Mouse (Mus musculus) limb, embryonic 15.5 days (tissue): ENCODE measurements around the gene Smim4. TPM values are rescaled to one million over a fixed set of nuclear protein-coding genes. Genes with fewer than 3 reads are reported as not detected.
A peak's percentile ranks its signal among the peaks of the same experiment; 100 is the strongest.

Experiments used
- ATAC-seq: fragments of 200-750 bp; cut with Nextera tagmentation; 2 replicates; pipeline ENCODE4 v1.8.0; 2017; ENCODE audit warnings: low read depth, moderate TSS enrichment; ENCODE audit not compliant: insufficient number of reproducible peaks, low FRiP score, low TSS enrichment
- H3K27ac ChIP-seq: fragments of 300-500 bp; sonication (generic); 2 replicates; pipeline ENCODE4 v1.5.1; 2015; ENCODE audit warnings: moderate library complexity, mild to moderate bottlenecking, inconsistent platforms
- H3K27me3 ChIP-seq: fragments of 300-500 bp; sonication (generic); 2 replicates; pipeline ENCODE4 v1.6.1; 2015; ENCODE audit warnings: inconsistent platforms
- H3K36me3 ChIP-seq: fragments of 300-500 bp; sonication (generic); 2 replicates; pipeline ENCODE4 v1.6.1; 2015; ENCODE audit warnings: inconsistent platforms
- H3K4me1 ChIP-seq: fragments of 300-500 bp; sonication (generic); 2 replicates; pipeline ENCODE4 v1.6.1; 2015; ENCODE audit warnings: inconsistent platforms
- H3K4me2 ChIP-seq: fragments of 300-500 bp; sonication (generic); 2 replicates; pipeline ENCODE4 v1.6.1; 2015; ENCODE audit warnings: mild to moderate bottlenecking, inconsistent platforms
- H3K4me3 ChIP-seq: fragments of 300-500 bp; sonication (generic); 2 replicates; pipeline ENCODE4 v1.5.1; 2015; ENCODE audit warnings: mild to moderate bottlenecking, inconsistent platforms
- H3K9ac ChIP-seq: fragments of 300-500 bp; sonication (generic); 2 replicates; pipeline ENCODE4 v1.6.1; 2015; ENCODE audit warnings: inconsistent platforms
- H3K9me3 ChIP-seq: fragments of 300-500 bp; sonication (generic); 2 replicates; pipeline ENCODE4 v1.6.1; 2016; ENCODE audit warnings: inconsistent platforms
- WGBS: fragments of 180-500 bp; shearing (Covaris S2); methylation state at CpG from one replicate; pipeline ENCODE4 v1.1.7; 2015; 5-methylcytosine and 5-hydroxymethylcytosine counted together
- polyA plus RNA-seq: library from polyadenylated mRNA; unstranded; fragments of >200 nt; fragmentation: Nextera tagmentation; extraction: Ambion mirVana; gene quantifications from 2 replicates; pipeline ENCODE4 v1.2.1, GENCODE M21; 2015

The Smim4 gene
- polyA plus RNA-seq, 1 experiment from 2014 or later = 58.9 TPM

DNA sequence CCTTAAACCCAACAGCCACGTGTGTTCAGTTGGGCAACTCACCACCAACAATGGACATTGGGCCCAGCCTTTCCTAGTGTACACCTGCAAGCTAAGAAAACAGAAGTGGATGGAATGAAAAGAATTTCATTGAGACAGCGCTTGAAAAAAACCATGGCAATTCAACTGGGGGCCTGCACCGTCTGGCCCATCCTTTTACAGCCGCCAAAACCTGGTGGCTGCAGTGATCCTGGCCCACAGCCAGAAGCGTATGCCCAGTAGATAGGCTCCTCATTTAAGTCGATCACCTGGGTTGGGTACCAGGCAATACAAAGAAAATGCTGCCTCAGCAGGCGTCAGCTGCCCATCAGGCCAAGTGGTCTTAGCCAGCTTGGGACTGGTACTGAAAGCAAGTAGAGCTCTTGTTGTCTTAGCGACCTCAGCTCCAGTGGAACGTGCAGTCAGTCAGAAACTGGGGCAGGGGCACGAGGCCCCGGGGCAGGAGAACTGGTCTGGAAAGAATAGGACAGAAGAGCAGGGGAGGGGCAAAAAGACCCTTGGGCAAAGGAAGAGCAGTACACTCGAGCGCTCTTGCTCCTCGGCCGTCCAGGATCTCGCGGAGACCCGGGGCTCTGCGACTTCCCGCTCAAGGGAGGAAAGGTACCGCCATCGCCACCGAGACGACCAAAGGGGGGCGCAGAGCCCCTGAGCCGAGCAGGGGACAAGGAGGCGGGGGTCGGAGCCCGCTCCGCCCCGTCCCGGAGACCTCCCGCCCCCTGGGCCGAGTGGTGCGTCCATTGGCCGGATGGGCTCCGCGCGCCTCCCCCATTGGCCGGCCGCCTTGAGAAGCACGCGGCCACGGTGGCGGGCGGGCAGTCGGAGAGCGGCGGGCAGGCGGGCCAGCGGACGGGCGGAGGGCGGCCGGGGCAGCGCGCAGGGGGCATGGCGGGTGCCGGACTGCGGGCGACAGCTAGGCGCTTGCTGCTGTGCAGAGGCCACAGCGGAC is 1.8 kb upstream of the Smim4 start, which contains the start of gene Nt5dc2:
Gene Nt5dc2 (plus strand): TSS at position 818 of the 985 bp plus-strand sequence.
- peak within 1 kb of the TSS; percentile 57 for H3K4me2 ChIP-seq
- peak; percentile 76 for ATAC-seq
- H3K27ac ChIP-seq = peak within 1 kb of the TSS; percentile 90
- H3K4me3 ChIP-seq = peak within 1 kb of the TSS; percentile 60
- WGBS = 4% methylated on average over 58 of the region's 63 CpGs
- H3K4me1 ChIP-seq = peaks cover 63% of the 10 kb centered on the region
- H3K9me3 ChIP-seq = no peaks in the 10 kb centered on the region
- H3K27me3 ChIP-seq = no peaks in the 10 kb centered on the region
- H3K36me3 ChIP-seq = peaks cover 11% of the 10 kb centered on the region
- H3K9ac ChIP-seq = peak within 1 kb of the TSS; percentile 73

DNA sequence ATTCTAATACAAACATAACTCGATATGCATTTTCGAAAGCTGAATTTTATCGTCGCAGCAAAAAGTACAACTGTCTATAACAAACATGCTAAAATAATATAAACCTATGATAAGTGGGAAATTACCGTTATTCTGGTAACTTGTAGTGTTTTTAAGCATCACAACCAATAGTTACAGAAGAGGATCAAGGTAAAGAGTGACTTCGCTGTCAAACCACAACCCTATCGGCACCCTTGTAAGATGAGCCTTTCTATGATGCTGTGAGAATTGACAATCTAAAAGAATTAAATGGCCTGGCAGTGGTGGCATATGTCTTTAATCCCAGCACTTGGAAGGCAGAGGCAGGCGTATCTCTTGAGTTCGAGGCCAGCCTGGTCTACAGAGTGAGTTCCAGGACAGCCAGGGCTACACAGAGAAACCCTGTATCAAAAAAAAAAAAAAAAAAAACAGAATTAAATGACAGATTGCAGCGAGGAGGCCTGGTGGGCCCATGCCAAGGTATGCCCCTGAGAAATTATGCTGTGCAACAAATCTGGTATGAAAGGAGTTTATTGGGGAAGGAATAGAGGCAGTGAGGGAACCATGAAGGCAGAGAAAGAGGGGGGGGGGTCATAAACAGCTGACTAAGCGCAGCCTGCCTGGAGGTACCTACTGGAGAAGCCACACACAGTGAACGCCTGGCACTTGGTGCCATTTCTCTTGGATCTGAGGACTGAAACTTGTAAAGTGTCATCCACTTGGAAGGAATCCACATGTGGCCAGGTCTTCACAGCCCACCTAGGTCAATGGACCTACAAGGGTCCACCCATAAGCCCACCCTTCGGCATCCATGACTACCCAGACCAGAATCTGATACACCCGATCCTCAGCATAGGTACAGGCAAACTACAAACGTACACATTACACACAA is 825 bp upstream of the Smim4 start:
- Histone ChIP-seq H3K9me3 (no peaks in the 10 kb centered on the region), H3K4me2 (peak overlapping the region; percentile 69), H3K27ac (peak overlapping the region; percentile 90), H3K4me1 (peaks cover 67% of the 10 kb centered on the region), H3K27me3 (no peaks in the 10 kb centered on the region), H3K4me3 (peak overlapping the region; percentile 66), H3K9ac (no peak overlapping the region), H3K36me3 (peaks cover 2% of the 10 kb centered on the region; the same call in 1 of the 2 replicates)
- ATAC-seq = no peak
- WGBS = 63% methylated on average over 15 of the region's 15 CpGs

DNA sequence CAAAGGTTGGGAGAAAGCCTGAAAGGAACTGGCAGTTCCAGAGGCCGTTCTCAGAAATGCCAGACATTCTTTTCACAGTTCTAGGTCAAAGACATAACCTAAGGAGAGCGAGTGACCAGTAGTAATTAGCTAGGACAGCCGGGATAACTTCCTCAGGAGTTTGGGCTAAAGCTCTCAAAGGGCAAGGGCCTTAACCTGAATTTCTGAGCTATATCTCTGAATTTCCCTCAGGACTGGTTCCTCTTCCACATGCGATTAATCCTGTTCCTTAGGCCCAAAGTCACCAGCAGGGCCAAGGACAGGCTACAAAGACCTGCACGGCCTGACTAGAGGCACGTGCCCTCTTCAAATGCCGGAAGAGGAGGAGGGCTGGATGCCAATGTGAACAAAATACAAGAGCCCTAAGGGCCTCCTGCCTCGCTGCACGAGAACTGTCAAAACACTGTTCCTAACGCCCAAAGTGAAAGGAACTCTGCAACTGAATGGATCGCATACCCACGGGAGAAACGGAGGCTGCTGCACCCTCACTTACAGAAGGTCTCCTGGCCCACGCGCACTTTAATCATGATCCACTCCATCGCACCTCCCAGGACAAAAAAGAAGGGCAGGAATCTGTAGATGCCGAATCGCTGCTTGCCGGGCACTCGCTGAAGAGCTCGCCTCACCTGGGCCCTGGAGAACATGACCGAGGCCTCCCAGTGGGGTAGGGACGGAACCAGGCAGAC is 493 bp downstream of the Smim4 start:
- H3K27me3 ChIP-seq = no peaks in the 10 kb centered on the region
- peak overlapping the region; percentile 84 for H3K27ac ChIP-seq
- H3K4me1 ChIP-seq = peaks cover 55% of the 10 kb centered on the region
- no peaks in the 10 kb centered on the region for H3K9me3 ChIP-seq
- peak overlapping the region; percentile 69 for H3K4me2 ChIP-seq
- H3K9ac ChIP-seq = peak overlapping the region; percentile 67
- peak overlapping the region; percentile 66 for H3K4me3 ChIP-seq
- WGBS = under 1% methylated on average over 23 of the region's 23 CpGs
- H3K36me3 ChIP-seq = peaks cover 9% of the 10 kb centered on the region
- no peak for ATAC-seq

DNA sequence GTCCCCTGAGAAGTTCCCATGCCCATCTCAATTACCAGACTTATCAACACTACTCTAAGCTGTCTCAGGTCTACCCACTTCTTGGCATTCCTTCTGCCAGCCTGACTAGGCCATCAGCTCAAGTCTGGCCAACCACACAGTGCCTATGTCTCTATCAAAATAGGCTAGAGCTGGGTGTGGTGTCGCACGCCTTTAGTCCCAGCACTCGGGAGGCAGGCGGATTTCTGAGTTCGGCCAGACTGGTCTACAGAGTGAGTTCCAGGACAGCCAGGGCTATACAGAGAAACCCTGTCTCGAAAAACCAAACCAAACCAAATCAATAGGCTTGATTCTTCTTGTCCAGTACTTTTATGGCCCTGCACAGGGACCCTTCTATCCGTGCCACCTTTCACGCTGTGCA is 1.9 kb downstream of the Smim4 start:
- Histone ChIP-seq H3K9ac (no peak overlapping the region), H3K27ac (no peak overlapping the region), H3K4me2 (0 out of 2 replicates have a peak overlapping the region, but pooled peaks have one; percentile 3), H3K4me1 (peaks cover 40% of the 10 kb centered on the region), H3K9me3 (no peaks in the 10 kb centered on the region), H3K4me3 (no peak overlapping the region), H3K27me3 (no peaks in the 10 kb centered on the region), H3K36me3 (peaks cover 12% of the 10 kb centered on the region)
- 93% methylated on average over 8 of the region's 8 CpGs for WGBS
- no peak for ATAC-seq

- ATAC-seq = no peak
- Histone ChIP-seq H3K27ac (peak overlapping the region; percentile 78), H3K4me1 (peaks cover 35% of the 10 kb centered on the region), H3K27me3 (no peaks in the 10 kb centered on the region), H3K4me3 (no peak overlapping the region), H3K36me3 (peaks cover 16% of the 10 kb centered on the region), H3K9ac (no peak overlapping the region), H3K4me2 (0 out of 2 replicates have a peak overlapping the region, but pooled peaks have one; percentile 15), H3K9me3 (no peaks in the 10 kb centered on the region)
- WGBS = 40% methylated on average over 9 of the region's 9 CpGs
Observed at GRCm38 (mm10) chr14:31125106-31126075, 3.4 kb downstream of the Smim4 start.

DNA sequence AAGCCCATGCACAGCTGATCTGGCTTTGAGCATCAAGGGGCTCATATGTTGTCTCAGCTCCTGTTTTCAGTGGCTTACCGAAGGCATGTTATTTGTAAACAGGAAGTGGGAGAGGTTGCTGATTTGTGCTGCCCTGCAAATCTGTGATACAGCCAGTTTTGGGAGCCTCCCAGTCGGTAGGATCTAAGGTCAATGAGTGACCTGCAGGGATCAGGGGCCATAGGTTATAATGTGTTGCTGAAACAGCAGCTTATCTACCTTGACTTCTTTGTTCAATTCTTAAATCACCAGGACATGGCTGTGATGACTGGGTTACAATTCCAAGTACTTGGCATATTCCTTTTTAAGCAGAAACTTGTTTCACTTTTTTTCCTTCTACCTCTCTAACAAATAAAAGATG is 13.2 kb downstream of the Smim4 start:
- peaks cover 68% of the 10 kb centered on the region for H3K36me3 ChIP-seq
- no peak overlapping the region for H3K4me2 ChIP-seq
- no peaks in the 10 kb centered on the region for H3K9me3 ChIP-seq
- H3K4me3 ChIP-seq = no peak overlapping the region
- no peak overlapping the region for H3K27ac ChIP-seq
- no peak for ATAC-seq
- H3K4me1 ChIP-seq = no peaks in the 10 kb centered on the region
- 63% methylated on average over 2 of the region's 2 CpGs for WGBS
- H3K27me3 ChIP-seq = no peaks in the 10 kb centered on the region
- H3K9ac ChIP-seq = no peak overlapping the region

DNA sequence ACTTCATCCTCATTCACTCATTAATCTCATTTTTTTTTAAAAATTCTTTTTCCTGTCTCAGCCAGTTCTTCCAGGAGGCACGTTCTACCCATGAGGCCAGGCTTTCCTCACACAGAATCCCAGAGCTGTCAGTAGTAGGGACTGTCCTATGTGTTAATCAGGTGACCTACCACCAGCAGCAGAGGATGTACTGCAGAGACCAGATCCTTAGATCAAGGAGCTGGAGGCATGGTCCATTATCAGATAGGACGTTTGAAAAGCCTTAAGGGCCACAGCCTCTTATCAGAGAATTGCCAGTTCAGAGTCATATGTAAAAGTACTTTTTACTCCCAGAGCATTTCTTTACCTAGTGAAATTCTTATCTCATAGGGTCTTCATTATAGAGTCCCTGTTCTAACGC is 14.7 kb downstream of the Smim4 start:
- no peak overlapping the region for H3K4me2 ChIP-seq
- H3K27ac ChIP-seq = no peak overlapping the region
- WGBS = 75% methylated on average over 3 of the region's 3 CpGs
- ATAC-seq = no peak
- no peaks in the 10 kb centered on the region for H3K9me3 ChIP-seq
- no peak overlapping the region for H3K4me3 ChIP-seq
- H3K4me1 ChIP-seq = no peaks in the 10 kb centered on the region
- H3K27me3 ChIP-seq = no peaks in the 10 kb centered on the region
- H3K9ac ChIP-seq = no peak overlapping the region
- peaks cover 75% of the 10 kb centered on the region for H3K36me3 ChIP-seq

GRCm38 (mm10) chr14:31112187-31112586 is 16.6 kb downstream of the Smim4 start:
- Histone ChIP-seq H3K9me3 (no peaks in the 10 kb centered on the region), H3K4me2 (no peak overlapping the region), H3K36me3 (peaks cover 76% of the 10 kb centered on the region), H3K4me3 (no peak overlapping the region), H3K9ac (no peak overlapping the region), H3K27ac (no peak overlapping the region), H3K4me1 (no peaks in the 10 kb centered on the region), H3K27me3 (no peaks in the 10 kb centered on the region)
- 84% methylated on average over 5 of the region's 5 CpGs for WGBS
- ATAC-seq = no peak

DNA sequence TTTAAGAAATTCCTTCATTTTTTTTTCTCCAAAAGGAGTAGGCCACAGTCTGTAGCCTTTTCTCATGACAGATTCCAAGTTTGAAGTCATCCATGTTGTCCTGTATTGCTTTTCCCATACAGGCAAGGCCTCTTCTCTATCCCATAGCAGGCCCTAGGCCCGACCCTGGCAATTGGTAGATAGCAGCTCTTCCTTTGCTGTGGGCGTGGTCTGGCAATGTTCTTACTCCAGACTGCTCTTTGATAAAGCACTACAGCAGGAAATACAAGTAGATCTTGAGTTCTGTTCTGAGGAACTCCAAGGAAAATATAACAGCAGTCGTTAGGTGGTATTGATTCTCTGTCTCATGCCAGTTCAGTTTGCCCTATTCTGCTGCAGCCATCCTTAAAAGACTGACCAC is 18.1 kb downstream of the Smim4 start:
- no peaks in the 10 kb centered on the region for H3K9me3 ChIP-seq
- no peak overlapping the region for H3K4me3 ChIP-seq
- no peak overlapping the region for H3K4me2 ChIP-seq
- peaks cover 77% of the 10 kb centered on the region for H3K36me3 ChIP-seq
- 74% methylated on average over 3 of the region's 3 CpGs for WGBS
- no peaks in the 10 kb centered on the region for H3K27me3 ChIP-seq
- no peak for ATAC-seq
- H3K4me1 ChIP-seq = no peaks in the 10 kb centered on the region
- H3K9ac ChIP-seq = no peak overlapping the region
- no peak overlapping the region for H3K27ac ChIP-seq

DNA sequence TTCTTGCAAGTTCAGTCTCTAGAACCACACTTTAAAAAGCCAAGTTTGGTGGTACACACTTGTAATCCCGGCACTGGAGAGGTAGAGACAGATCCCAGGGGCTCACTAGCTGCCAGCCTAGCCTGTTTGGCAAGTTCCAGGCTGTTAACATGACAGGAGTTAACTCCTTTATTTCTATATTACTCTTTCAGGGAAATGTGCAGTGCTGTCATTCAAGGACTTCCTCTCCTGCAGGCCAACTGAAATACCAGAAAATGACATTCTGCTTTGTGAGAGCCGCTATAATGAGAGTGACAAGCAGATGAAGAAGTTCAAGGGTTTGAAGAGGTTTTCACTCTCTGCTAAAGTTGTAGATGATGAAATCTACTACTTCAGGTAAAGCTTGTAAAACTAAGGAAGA is 23.6 kb downstream of the Smim4 start:
- ATAC-seq = no peak
- Histone ChIP-seq H3K4me1 (no peaks in the 10 kb centered on the region), H3K9me3 (no peaks in the 10 kb centered on the region), H3K27me3 (no peaks in the 10 kb centered on the region), H3K4me3 (no peak overlapping the region), H3K4me2 (no peak overlapping the region), H3K36me3 (peaks cover 57% of the 10 kb centered on the region), H3K9ac (no peak overlapping the region), H3K27ac (no peak overlapping the region)
- 77% methylated on average over 2 of the region's 2 CpGs for WGBS
